Mouse (Mus musculus) ovary, postnatal 10 days (tissue): ENCODE results near the gene Gli2.

Source experiments
- DNase-seq: peaks from one replicate; pipeline ENCODE4 v3.0.0; 2022; ENCODE audit warnings: low spot score

Gene Gli2

GRCm38 (mm10) chr1:118994482-118995105 is 58.8 kb downstream of the Gli2 start:
- no peak for DNase-seq

- no peak for DNase-seq
These were observed 59.6 kb downstream of the Gli2 start for GRCm38 (mm10) chr1:118993775-118994174.

GRCm38 (mm10) chr1:118988331-118988730 is 65.1 kb downstream of the Gli2 start:
- DNase-seq, result no peak

- DNase-seq, result no peak
These were observed 65.9 kb downstream of the Gli2 start for GRCm38 (mm10) chr1:118987538-118987937.

- no peak for DNase-seq
These were observed 70.0 kb downstream of the Gli2 start for GRCm38 (mm10) chr1:118983389-118983788.

GRCm38 (mm10) chr1:118982805-118983211 is 70.6 kb downstream of the Gli2 start:
- no peak for DNase-seq

GRCm38 (mm10) chr1:118981943-118982804 is 71.2 kb downstream of the Gli2 start:
- peak; percentile 67 for DNase-seq

GRCm38 (mm10) chr1:118980636-118981035 is 72.8 kb downstream of the Gli2 start:
- DNase-seq, result no peak

GRCm38 (mm10) chr1:118976596-118976995 is 76.8 kb downstream of the Gli2 start:
- peak; percentile 48 for DNase-seq

GRCm38 (mm10) chr1:118975376-118975775 is 78.0 kb downstream of the Gli2 start:
- DNase-seq, result no peak

GRCm38 (mm10) chr1:118970068-118970467 is 83.4 kb downstream of the Gli2 start:
- no peak for DNase-seq

- no peak for DNase-seq
These were observed 84.0 kb downstream of the Gli2 start for GRCm38 (mm10) chr1:118969409-118969808.

- DNase-seq, result no peak
These were observed 84.7 kb downstream of the Gli2 start for GRCm38 (mm10) chr1:118968661-118969179.

GRCm38 (mm10) chr1:118967976-118968375 is 85.4 kb downstream of the Gli2 start:
- DNase-seq, result no peak

GRCm38 (mm10) chr1:118967281-118967680 is 86.1 kb downstream of the Gli2 start:
- DNase-seq, result no peak

- DNase-seq, result no peak
These were observed 94.8 kb downstream of the Gli2 start for GRCm38 (mm10) chr1:118958644-118959043.

GRCm38 (mm10) chr1:118955791-118956190 is 97.6 kb downstream of the Gli2 start:
- DNase-seq, result no peak

GRCm38 (mm10) chr1:118954434-118955301 is 98.8 kb downstream of the Gli2 start:
- peak; percentile 22 for DNase-seq

GRCm38 (mm10) chr1:118953031-118953430 is 100.4 kb downstream of the Gli2 start:
- no peak for DNase-seq

- DNase-seq, result no peak
These were observed 101.1 kb downstream of the Gli2 start for GRCm38 (mm10) chr1:118952318-118952717.

GRCm38 (mm10) chr1:118948407-118948806 is 105.0 kb downstream of the Gli2 start:
- DNase-seq, result no peak

- no peak for DNase-seq
These were observed 106.2 kb downstream of the Gli2 start for GRCm38 (mm10) chr1:118947221-118947620.
